Mouse (Mus musculus): Measurements from ENCODE around the gene Casr.

GRCm38 (mm10) chr16:36492420-36492819 lies 69.5 kb downstream of the Casr start:
- TF ChIP-seq CTCF (IDR thresholded peaks at IDR 0.05; ENCODE audit: insufficient read depth, low read depth, low read length) (no peak), POLR2A (IDR thresholded peaks at IDR 0.05; ENCODE audit: insufficient read depth, low read depth, low read length) (no peak)

Data from olfactory bulb, adult 2 months (tissue).